ENCODE assay signal across 8 mouse cellular contexts in genomic region chr16:18348601-18349175, GRCm38 (mm10). TPM values are rescaled to one million over a fixed set of nuclear protein-coding genes. Genes with fewer than 3 reads are reported as not detected.
A peak's percentile ranks its signal among the peaks of the same experiment; 100 is the strongest.
DNase-seq lines count a peak whose midpoint lies in the region; ATAC-seq and TF ChIP-seq lines count a peak whose summit lies in the region.

No protein-coding gene starts in this region.

- H3K4me3 ChIP-seq in limb, embryonic 14.5 days (replicated peaks; ENCODE audit: low read length): peak overlapping the region; percentile 65
- peak overlapping the region; percentile 13 for H3K4me3 ChIP-seq in myocyte

- no peaks in the 10 kb centered on the region for H3K36me3 ChIP-seq in limb, embryonic 14.5 days (ENCODE audit: control insufficient read depth, insufficient read depth, low read length)
- no peaks in the 10 kb centered on the region for H3K36me3 ChIP-seq in myocyte (ENCODE audit: control insufficient read depth, insufficient read depth)

- no peaks in the 10 kb centered on the region for H3K79me2 ChIP-seq in myocyte (ENCODE audit: control insufficient read depth, insufficient read depth)

- TF ChIP-seq POLR2A in limb, embryonic 14.5 days (IDR thresholded peaks at IDR 0.05; ENCODE audit: borderline replicate concordance, extremely low read depth, insufficient read depth, insufficient read length): no peak
- no peak for TF ChIP-seq POLR2A in myocyte (IDR thresholded peaks at IDR 0.05; ENCODE audit: insufficient read length, low read depth)

- peak overlapping the region; percentile 44 for H3K9ac ChIP-seq in limb, embryonic 14.5 days (ENCODE audit: low read depth, low read length, severe bottlenecking)

- peaks cover 22% of the 10 kb centered on the region for H3K27me3 ChIP-seq in limb, embryonic 14.5 days (ENCODE audit: control insufficient read depth, insufficient read depth, low read length)
- H3K27me3 ChIP-seq in myocyte (ENCODE audit: control insufficient read depth, insufficient read depth, insufficient read length): peaks cover 10% of the 10 kb centered on the region

- no peak overlapping the region for H3K27ac ChIP-seq in limb, embryonic 14.5 days (replicated peaks; ENCODE audit: low read depth, low read length)

- H3K4me2 ChIP-seq in limb, embryonic 14.5 days (replicated peaks; ENCODE audit: low read depth, low read length, severe bottlenecking): peak overlapping the region; percentile 98
- H3K4me2 ChIP-seq in myocyte (ENCODE audit: low read depth): peak overlapping the region; percentile 81

- no peak overlapping the region for H3ac ChIP-seq in myocyte (ENCODE audit: control insufficient read depth, insufficient read length)

- H3K4me1 ChIP-seq in limb, embryonic 14.5 days (ENCODE audit: control insufficient read depth, insufficient read depth, low read length): no peaks in the 10 kb centered on the region

- ATAC-seq in limb, embryonic 14.5 days (ENCODE audit: low FRiP score, low read depth): no peak; the same call in 1 of the 2 replicates

- under 1% methylated on average over 27 of the region's 28 CpGs for WGBS in limb, embryonic 14.5 days

- H3K9me3 ChIP-seq in limb, embryonic 14.5 days (ENCODE audit: control insufficient read depth, low read length): no peaks in the 10 kb centered on the region

- DNase-seq in cerebellum, postnatal 25 days: peak; percentile 63 to 69
- DNase-seq in cerebellum, adult 9-11 months: no peak
- DNase-seq in A20 (ENCODE audit: low read depth, low spot score): peak; percentile 9
- DNase-seq in cerebellum, postnatal 36 days: peak; percentile 49 to 52
- DNase-seq in heart, postnatal 10 days: peak; percentile 45
- peak; percentile 6 for DNase-seq in limb, embryonic 14.5 days (ENCODE audit: low spot score)
- no peak for DNase-seq in c-Kit-positive CD71-positive TER-119-positive erythroid progenitor cells, embryonic 14.5 days (ENCODE audit: low spot score)

- intact Hi-C loops in heart, postnatal 10 days (cut with DNase I): loop anchor here (2.0 to 5.0 kb wide), 2 partner anchors 36 to 79 kb away; partner anchors contain the start of genes Comt and Txnrd2

TF ChIP-seq in myocyte, 11 proteins besides CTCF, POLR2A, EP300 and RAD21:
- no peak for TF ChIP-seq CEBPB (IDR thresholded peaks at IDR 0.05; ENCODE audit: insufficient read depth, poor library complexity, severe bottlenecking)
- no peak for TF ChIP-seq REST (IDR thresholded peaks at IDR 0.05; ENCODE audit: insufficient read depth, insufficient read length)
- no peak for TF ChIP-seq POLR2AphosphoS2 (IDR thresholded peaks at IDR 0.05; ENCODE audit: insufficient read length, low read depth)
- TF ChIP-seq SRF (IDR thresholded peaks at IDR 0.05; ENCODE audit: control insufficient read depth, insufficient read length, low read depth): no peak
- TF ChIP-seq TCF3 (IDR thresholded peaks at IDR 0.05; ENCODE audit: insufficient read length, low read depth): no peak
- TF ChIP-seq USF1 (IDR thresholded peaks at IDR 0.05; ENCODE audit: low read depth): no peak
- no peak for TF ChIP-seq MYOD1 (IDR thresholded peaks at IDR 0.05; ENCODE audit: control insufficient read depth in 1 of 3, insufficient read length in 2 of 3, low read depth in 2 of 3)
- TF ChIP-seq MYOG (IDR thresholded peaks at IDR 0.05; ENCODE audit: control insufficient read depth in 1 of 3, insufficient read depth in 1 of 3, insufficient read length in 2 of 3, low read depth in 2 of 3): no peak
- no peak for TF ChIP-seq MAX (IDR thresholded peaks at IDR 0.05; ENCODE audit: low read depth)
- TF ChIP-seq TCF12 (IDR thresholded peaks at IDR 0.05; ENCODE audit: insufficient read depth, poor library complexity, severe bottlenecking): no peak
- no peak for TF ChIP-seq E2F4 (IDR thresholded peaks at IDR 0.05; ENCODE audit: insufficient read depth)
TF ChIP-seq in myocyte: peak in this region for 0.

RNA-seq across cellular contexts. Expression of gene Arvcf, which starts 0.7 kb away (rescaled TPM):
- 10 to 100 TPM; 25.0 to 33.6 TPM for total RNA-seq in heart, postnatal 10 days (2021)
- 33.6 and 42.9 TPM in 2 replicates for polyA plus RNA-seq in limb, embryonic 14.5 days (2012; rRNA removed)
- polyA plus RNA-seq in limb, embryonic 14.5 days (2014; fragmentation: Nextera tagmentation; extraction: Ambion mirVana): 18.9 and 23.4 TPM in 2 replicates
- polyA plus RNA-seq in myocyte (2012; fragmentation: generic; extraction: Trizol): 7.6 TPM

RNA-seq across cellular contexts. Expression of gene Tango2, which starts 0.8 kb away (rescaled TPM):
- 10 to 100 TPM; 62.7 to 65.3 TPM for total RNA-seq in heart, postnatal 10 days (2021)
- 25.2 and 28.7 TPM in 2 replicates for polyA plus RNA-seq in limb, embryonic 14.5 days (2012; rRNA removed)
- 24.0 and 25.1 TPM in 2 replicates for polyA plus RNA-seq in limb, embryonic 14.5 days (2014; fragmentation: Nextera tagmentation; extraction: Ambion mirVana)
- polyA plus RNA-seq in myocyte (2012; fragmentation: generic; extraction: Trizol): 22.2 TPM

RNA-seq across cellular contexts. Expression of gene Dgcr8, which starts 59.6 kb away (rescaled TPM):
- total RNA-seq in heart, postnatal 10 days (2021): 10 to 100 TPM; 26.0 to 27.2 TPM
- polyA plus RNA-seq in limb, embryonic 14.5 days (2012; rRNA removed): 79.7 and 82.6 TPM in 2 replicates
- 35.0 and 39.1 TPM in 2 replicates for polyA plus RNA-seq in limb, embryonic 14.5 days (2014; fragmentation: Nextera tagmentation; extraction: Ambion mirVana)
- 11.9 TPM for polyA plus RNA-seq in myocyte (2012; fragmentation: generic; extraction: Trizol)

Comparison
In these comparisons a context has a peak if more than half of its experiments do, and no peak if none do; other contexts are left out.
1. DNase-seq: peak in cerebellum, postnatal 25 days (2 of 2), A20 (single experiment), cerebellum, postnatal 36 days (2 of 2), heart, postnatal 10 days (2 of 2) and limb, embryonic 14.5 days (single experiment); none in cerebellum, adult 9-11 months (single experiment) and c-Kit-positive CD71-positive TER-119-positive erythroid progenitor cells, embryonic 14.5 days (single experiment).